Mouse (Mus musculus): ENCODE measurements around the gene Fscn3. TPM values are rescaled to one million over a fixed set of nuclear protein-coding genes. Genes with fewer than 3 reads are reported as not detected.

Fscn3 gene
- polyA plus RNA-seq, 1 experiment, result 0.05 TPM

DNA sequence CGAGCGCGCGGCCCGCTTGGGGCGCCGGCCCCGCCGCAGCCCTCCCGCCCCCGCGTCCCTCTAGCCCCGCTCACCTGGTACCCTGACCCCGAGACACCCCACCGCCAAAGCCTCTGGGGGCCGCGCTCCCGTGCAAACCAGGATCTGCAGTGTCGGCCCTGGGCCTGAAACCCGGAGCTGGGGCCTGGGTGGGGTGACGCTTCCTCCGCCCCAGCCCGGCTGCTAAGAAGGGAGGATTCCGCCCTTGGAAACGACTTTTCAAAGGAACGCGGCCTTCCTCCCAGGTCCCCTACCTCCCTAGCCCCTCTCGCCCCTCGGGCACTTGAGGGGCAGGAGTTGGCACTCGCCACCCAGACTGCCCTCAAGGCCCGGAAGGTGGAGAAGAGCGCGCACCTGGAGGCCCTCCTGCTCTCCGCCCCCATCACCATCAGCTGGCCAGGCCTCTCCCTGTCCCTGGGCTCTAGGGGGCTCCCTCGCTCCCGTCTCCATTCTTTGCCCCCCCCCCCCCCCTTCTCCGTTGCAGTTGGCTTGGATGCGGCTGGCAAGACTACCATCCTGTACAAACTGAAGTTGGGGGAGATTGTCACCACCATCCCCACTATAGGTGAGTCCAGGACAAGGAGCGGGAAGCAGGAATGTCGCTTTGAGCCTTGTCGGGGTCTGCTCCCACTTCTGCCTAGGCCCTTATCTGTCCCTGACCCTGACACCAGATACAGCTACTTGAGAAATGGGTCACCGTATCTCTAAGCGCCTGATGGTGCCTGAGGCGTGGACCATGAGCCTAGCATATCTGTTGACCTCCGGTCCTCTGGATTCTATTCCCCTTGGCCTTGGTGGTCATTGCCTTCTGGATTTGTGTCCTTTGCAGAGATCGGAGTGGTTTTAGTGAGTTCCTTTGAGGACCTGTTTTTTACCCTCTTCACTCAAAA is 3.6 kb upstream of the Fscn3 start:
- Histone ChIP-seq H3K36me3 (ENCODE audit: control insufficient read depth, insufficient read depth, low read length) (no peaks in the 10 kb centered on the region), H3K4me3 (ENCODE audit: insufficient read depth, low read depth, low read length) (peak overlapping the region; percentile 87), H3K4me1 (ENCODE audit: control insufficient read depth, insufficient read depth, low read length) (peaks cover 11% of the 10 kb centered on the region; the same call in 1 of the 2 replicates), H3K27ac (ENCODE audit: insufficient read depth, low read depth, low read length) (peak overlapping the region; percentile 27), H3K27me3 (replicated peaks; ENCODE audit: control insufficient read depth, insufficient read depth, low read length) (no peaks in the 10 kb centered on the region)
- WGBS, result 9% methylated on average over 44 of the region's 46 CpGs
- peak; percentile 70 for DNase-seq
- TF ChIP-seq POLR2A (IDR thresholded peaks at IDR 0.05; ENCODE audit: low read depth, low read length), result no peak
- 0 out of 2 replicates have a peak, but pooled peaks have one; percentile 20 for TF ChIP-seq CTCF (conservative IDR thresholded peaks at IDR 0.05; ENCODE audit: insufficient read depth, insufficient read length, low read depth, low read length)

DNA sequence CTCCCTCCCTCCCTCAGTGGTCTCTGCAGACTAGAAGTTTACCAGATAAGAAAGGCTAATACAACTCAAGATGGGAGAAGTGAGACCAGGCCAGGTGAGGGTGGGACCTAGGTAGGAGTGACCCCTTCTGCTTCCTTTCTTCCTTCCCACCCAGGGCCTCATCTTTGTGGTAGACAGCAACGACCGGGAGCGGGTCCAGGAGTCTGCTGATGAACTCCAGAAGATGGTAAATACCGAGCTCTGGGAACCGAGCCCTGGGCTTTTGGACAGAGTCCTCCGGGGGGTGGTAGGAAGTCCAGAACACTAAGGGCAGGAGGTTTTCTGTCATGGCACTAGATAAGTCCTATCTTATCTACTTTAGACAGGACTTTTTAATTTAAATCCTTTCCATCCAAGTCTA is 2.6 kb upstream of the Fscn3 start:
- Histone ChIP-seq H3K27me3 (replicated peaks; ENCODE audit: control insufficient read depth, insufficient read depth, low read length) (no peaks in the 10 kb centered on the region), H3K4me1 (ENCODE audit: control insufficient read depth, insufficient read depth, low read length) (peaks cover 11% of the 10 kb centered on the region; the same call in 1 of the 2 replicates), H3K36me3 (ENCODE audit: control insufficient read depth, insufficient read depth, low read length) (no peaks in the 10 kb centered on the region), H3K27ac (ENCODE audit: insufficient read depth, low read depth, low read length) (no peak overlapping the region), H3K4me3 (ENCODE audit: insufficient read depth, low read depth, low read length) (no peak overlapping the region)
- no peak for DNase-seq
- WGBS, result 91% methylated on average over 6 of the region's 6 CpGs
- TF ChIP-seq CTCF (conservative IDR thresholded peaks at IDR 0.05; ENCODE audit: insufficient read depth, insufficient read length, low read depth, low read length) (no peak), POLR2A (IDR thresholded peaks at IDR 0.05; ENCODE audit: low read depth, low read length) (no peak)

DNA sequence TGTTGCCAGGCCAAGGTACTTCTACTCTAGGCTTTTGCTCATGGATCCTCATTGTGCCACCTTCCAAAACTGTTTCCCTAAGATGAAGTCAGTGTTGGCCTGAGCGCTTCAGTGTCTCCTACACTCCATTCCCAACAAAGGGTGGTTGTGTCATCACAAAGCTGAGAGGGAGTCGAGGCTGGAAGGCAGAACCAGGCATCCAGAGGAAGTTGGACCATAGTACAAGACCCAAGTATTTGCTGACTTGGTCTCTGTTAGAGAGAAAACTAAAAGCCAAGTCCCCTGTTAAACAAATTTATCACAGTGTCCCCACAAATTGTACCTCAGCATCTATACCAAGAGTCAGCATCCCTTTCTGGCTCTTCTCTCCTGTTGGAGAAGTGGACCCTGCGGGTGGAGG is 701 bp downstream of the Fscn3 start, which contains the start of gene Gcc1:
Gcc1 (minus strand) TSS at position 101 of the 400 bp plus-strand sequence.
- 86% methylated on average over 3 of the region's 3 CpGs for WGBS
- H3K4me1 ChIP-seq (ENCODE audit: control insufficient read depth, insufficient read depth, low read length), result peaks cover 7% of the 10 kb centered on the region; the same call in 1 of the 2 replicates
- H3K36me3 ChIP-seq (ENCODE audit: control insufficient read depth, insufficient read depth, low read length), result no peaks in the 10 kb centered on the region
- peak within 1 kb of the TSS; percentile 12; the same call in 1 of the 2 replicates for H3K27ac ChIP-seq (ENCODE audit: insufficient read depth, low read depth, low read length)
- H3K27me3 ChIP-seq (replicated peaks; ENCODE audit: control insufficient read depth, insufficient read depth, low read length), result no peaks in the 10 kb centered on the region
- H3K4me3 ChIP-seq (ENCODE audit: insufficient read depth, low read depth, low read length), result no peak within 1 kb of the TSS
- TF ChIP-seq CTCF (conservative IDR thresholded peaks at IDR 0.05; ENCODE audit: insufficient read depth, insufficient read length, low read depth, low read length) (no peak), POLR2A (IDR thresholded peaks at IDR 0.05; ENCODE audit: low read depth, low read length) (no peak)
- DNase-seq, result no peak

DNA sequence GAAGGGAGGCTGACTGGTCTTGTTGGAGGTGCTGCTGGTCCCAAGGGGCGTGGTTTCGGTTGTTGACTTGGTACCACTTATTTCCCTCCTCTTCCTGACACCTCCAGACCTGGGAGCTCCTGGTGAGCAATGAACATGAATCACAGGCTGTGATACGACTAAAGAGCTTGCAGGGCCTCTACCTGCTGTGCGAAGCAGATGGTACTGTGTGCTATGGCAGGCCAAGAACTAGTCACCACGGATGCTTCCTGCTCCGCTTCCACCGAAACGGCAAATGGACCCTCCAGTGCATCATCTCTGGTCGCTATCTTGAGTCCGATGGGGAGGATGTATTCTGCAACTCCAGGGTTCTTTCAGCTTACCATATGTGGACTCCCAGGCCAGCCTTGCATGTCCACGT is 2.3 kb downstream of the Fscn3 start:
- Histone ChIP-seq H3K4me1 (ENCODE audit: control insufficient read depth, insufficient read depth, low read length) (peaks cover under 1% of the 10 kb centered on the region; the same call in 1 of the 2 replicates), H3K27ac (ENCODE audit: insufficient read depth, low read depth, low read length) (no peak overlapping the region), H3K36me3 (ENCODE audit: control insufficient read depth, insufficient read depth, low read length) (no peaks in the 10 kb centered on the region), H3K27me3 (replicated peaks; ENCODE audit: control insufficient read depth, insufficient read depth, low read length) (no peaks in the 10 kb centered on the region), H3K4me3 (ENCODE audit: insufficient read depth, low read depth, low read length) (no peak overlapping the region)
- no peak for DNase-seq
- WGBS, result 93% methylated on average over 11 of the region's 11 CpGs
- TF ChIP-seq CTCF (conservative IDR thresholded peaks at IDR 0.05; ENCODE audit: insufficient read depth, insufficient read length, low read depth, low read length) (no peak), POLR2A (IDR thresholded peaks at IDR 0.05; ENCODE audit: low read depth, low read length) (no peak)

- Histone ChIP-seq H3K4me3 (ENCODE audit: insufficient read depth, low read depth, low read length) (no peak overlapping the region), H3K27me3 (replicated peaks; ENCODE audit: control insufficient read depth, insufficient read depth, low read length) (no peaks in the 10 kb centered on the region), H3K27ac (ENCODE audit: insufficient read depth, low read depth, low read length) (no peak overlapping the region), H3K36me3 (ENCODE audit: control insufficient read depth, insufficient read depth, low read length) (no peaks in the 10 kb centered on the region), H3K4me1 (ENCODE audit: control insufficient read depth, insufficient read depth, low read length) (no peaks in the 10 kb centered on the region)
- no peak for TF ChIP-seq POLR2A (IDR thresholded peaks at IDR 0.05; ENCODE audit: low read depth, low read length)
- TF ChIP-seq CTCF (conservative IDR thresholded peaks at IDR 0.05; ENCODE audit: insufficient read depth, insufficient read length, low read depth, low read length), result no peak
- no peak for DNase-seq
- 79% methylated on average over 10 of the region's 10 CpGs for WGBS
Measured at GRCm38 (mm10) chr6:28430795-28431537, 3.4 kb downstream of the Fscn3 start.

GRCm38 (mm10) chr6:28431538-28431855 is 3.9 kb downstream of the Fscn3 start:
- no peaks in the 10 kb centered on the region for H3K36me3 ChIP-seq (ENCODE audit: control insufficient read depth, insufficient read depth, low read length)
- H3K4me3 ChIP-seq (ENCODE audit: insufficient read depth, low read depth, low read length), result no peak overlapping the region
- TF ChIP-seq CTCF (conservative IDR thresholded peaks at IDR 0.05; ENCODE audit: insufficient read depth, insufficient read length, low read depth, low read length), result no peak
- TF ChIP-seq POLR2A (IDR thresholded peaks at IDR 0.05; ENCODE audit: low read depth, low read length), result no peak
- DNase-seq, result no peak
- 75% methylated on average over 6 of the region's 6 CpGs for WGBS
- no peaks in the 10 kb centered on the region for H3K27me3 ChIP-seq (replicated peaks; ENCODE audit: control insufficient read depth, insufficient read depth, low read length)
- no peaks in the 10 kb centered on the region for H3K4me1 ChIP-seq (ENCODE audit: control insufficient read depth, insufficient read depth, low read length)
- no peak overlapping the region for H3K27ac ChIP-seq (ENCODE audit: insufficient read depth, low read depth, low read length)

- DNase-seq, result no peak
- Histone ChIP-seq H3K36me3 (ENCODE audit: control insufficient read depth, insufficient read depth, low read length) (no peaks in the 10 kb centered on the region), H3K4me3 (ENCODE audit: insufficient read depth, low read depth, low read length) (no peak overlapping the region), H3K27ac (ENCODE audit: insufficient read depth, low read depth, low read length) (no peak overlapping the region), H3K4me1 (ENCODE audit: control insufficient read depth, insufficient read depth, low read length) (no peaks in the 10 kb centered on the region), H3K27me3 (replicated peaks; ENCODE audit: control insufficient read depth, insufficient read depth, low read length) (no peaks in the 10 kb centered on the region)
- WGBS, result 70% methylated on average over 7 of the region's 7 CpGs
- TF ChIP-seq CTCF (conservative IDR thresholded peaks at IDR 0.05; ENCODE audit: insufficient read depth, insufficient read length, low read depth, low read length) (no peak), POLR2A (IDR thresholded peaks at IDR 0.05; ENCODE audit: low read depth, low read length) (no peak)
Measured at GRCm38 (mm10) chr6:28447937-28448336, 20.3 kb downstream of the Fscn3 start.
